Mouse (Mus musculus): ENCODE measurements around the gene Ankrd6.

Gene Ankrd6

DNA sequence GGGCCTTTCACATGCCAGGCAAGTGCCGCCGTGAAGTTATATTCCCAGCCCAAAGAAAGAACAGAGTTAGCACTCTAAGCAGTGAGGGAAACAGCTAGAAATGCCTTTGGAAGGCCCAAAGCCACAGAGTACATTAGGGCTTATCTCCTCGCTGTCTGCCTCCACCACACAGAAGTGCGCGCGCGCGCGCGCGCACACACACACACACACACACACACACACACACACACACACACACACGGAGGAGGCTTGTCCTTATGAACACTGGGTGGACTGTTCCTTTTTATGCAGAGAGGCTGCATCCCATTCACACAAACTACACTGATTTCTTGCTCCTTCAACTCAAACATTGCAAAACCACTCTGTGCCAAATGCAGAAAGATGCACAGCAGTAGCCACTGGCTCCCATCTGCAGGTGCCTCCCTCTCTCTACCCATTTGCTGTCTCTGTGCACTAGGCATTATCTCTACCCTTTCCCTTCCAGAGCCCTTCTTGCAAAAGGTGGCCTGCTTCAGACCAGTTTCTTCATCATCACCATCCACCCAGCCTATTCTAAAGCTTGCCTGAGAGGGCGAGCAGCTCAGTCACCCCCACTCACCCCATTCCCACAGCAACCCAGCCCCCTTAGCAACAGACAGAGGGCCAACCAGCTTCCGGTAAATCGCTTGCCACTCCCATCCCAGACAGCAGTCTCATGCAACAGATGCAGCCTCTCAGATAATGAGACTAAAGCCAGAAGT is 88.5 kb downstream of the Ankrd6 start:
- peak; percentile 47 to 49 for DNase-seq (ENCODE audit: low spot score in 2 of 2)

- DNase-seq (ENCODE audit: low spot score in 2 of 2) = peak in 1 of 2 experiments; percentile 31
Observed at GRCm38 (mm10) chr4:32860184-32860965, 90.3 kb downstream of the Ankrd6 start.

GRCm38 (mm10) chr4:32855580-32855979 is 95.1 kb downstream of the Ankrd6 start:
- no peak for DNase-seq (ENCODE audit: low spot score in 2 of 2)

DNA sequence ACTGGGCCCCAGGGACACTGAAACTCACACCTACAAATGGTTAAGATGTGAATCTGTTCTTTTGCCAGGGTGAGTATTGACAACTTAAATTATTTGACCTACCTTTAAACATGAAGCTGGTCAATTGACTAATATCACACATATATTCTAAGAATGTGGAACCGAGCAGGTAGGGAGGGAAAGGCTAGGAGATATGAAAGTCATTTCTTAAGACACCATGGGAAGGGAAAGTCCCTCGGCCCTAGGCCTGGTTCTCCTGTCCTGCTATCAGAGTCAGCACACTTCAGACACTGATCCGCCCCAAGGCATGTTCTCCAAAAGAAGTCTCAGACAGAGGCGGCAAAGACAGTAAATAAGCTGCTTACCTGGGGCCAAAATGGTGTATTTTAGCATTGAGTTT is 95.7 kb downstream of the Ankrd6 start:
- DNase-seq (ENCODE audit: low spot score in 2 of 2) = no peak

- no peak for DNase-seq (ENCODE audit: low spot score in 2 of 2)
Observed at GRCm38 (mm10) chr4:32853609-32854188, 96.9 kb downstream of the Ankrd6 start.

GRCm38 (mm10) chr4:32852819-32853218 is 97.8 kb downstream of the Ankrd6 start:
- no peak for DNase-seq (ENCODE audit: low spot score in 2 of 2)

DNA sequence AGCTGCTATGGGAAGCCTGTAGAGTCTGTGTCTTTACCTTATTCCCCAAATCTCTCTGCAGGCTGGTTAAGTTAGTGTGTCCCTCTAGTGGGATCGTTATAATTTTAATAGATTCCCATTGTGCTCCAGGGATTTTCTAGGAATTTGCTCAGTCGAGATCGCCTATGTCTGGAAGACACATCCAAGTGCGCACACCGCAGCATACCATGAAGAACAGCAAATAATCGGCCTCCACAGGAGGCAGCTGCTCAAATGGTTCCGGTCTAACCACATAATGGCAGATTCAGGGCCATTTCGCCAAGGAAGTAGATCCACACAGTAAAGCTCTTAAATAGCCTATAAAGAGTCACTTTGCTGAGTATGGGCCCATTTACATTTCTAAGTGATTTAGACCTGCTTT is 98.3 kb downstream of the Ankrd6 start:
- no peak for DNase-seq (ENCODE audit: low spot score in 2 of 2)

- DNase-seq (ENCODE audit: low spot score in 2 of 2) = no peak
Observed at GRCm38 (mm10) chr4:32838401-32838800, 112.2 kb downstream of the Ankrd6 start.

- no peak for DNase-seq (ENCODE audit: low spot score in 2 of 2)
Observed at GRCm38 (mm10) chr4:32836071-32836470, 114.6 kb downstream of the Ankrd6 start.

GRCm38 (mm10) chr4:32834541-32834940 is 116.1 kb downstream of the Ankrd6 start:
- DNase-seq (ENCODE audit: low spot score in 2 of 2) = no peak

GRCm38 (mm10) chr4:32833494-32834282 is 117.0 kb downstream of the Ankrd6 start:
- DNase-seq (ENCODE audit: low spot score in 2 of 2) = no peak

GRCm38 (mm10) chr4:32829316-32829715 is 121.3 kb downstream of the Ankrd6 start:
- no peak for DNase-seq (ENCODE audit: low spot score in 2 of 2)

DNA sequence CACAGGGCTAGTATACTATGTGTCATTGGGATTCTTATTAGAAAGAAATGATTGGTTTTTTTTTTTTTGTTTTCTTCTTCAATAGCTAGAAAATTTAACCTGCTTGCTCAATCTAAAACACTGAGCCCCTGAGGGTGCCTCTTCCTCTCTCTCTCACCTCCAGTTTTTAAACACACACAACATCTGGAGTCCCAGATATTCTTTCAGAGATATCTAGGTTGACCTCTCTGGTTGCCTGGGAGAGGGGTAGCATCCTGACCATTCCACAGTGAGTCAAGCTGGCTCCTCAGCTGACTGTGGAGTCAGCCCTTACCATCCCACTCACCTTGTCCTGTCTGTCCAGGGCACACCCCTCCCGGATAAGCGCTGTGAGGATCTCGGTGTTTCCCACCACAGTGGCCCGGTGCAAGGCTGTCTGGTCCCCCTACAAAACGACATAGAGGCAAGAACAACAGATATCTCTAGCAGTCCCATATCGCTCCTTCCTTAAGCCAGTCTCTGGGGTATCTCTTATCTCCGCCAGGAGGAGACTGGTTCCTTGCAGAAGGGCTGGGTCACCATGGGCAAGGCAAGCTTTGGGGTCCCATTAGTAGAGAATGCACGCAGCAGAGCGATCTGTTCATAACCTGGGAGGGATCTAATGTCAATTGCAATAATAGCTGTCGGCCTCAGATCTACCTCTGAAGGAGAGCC is 122.1 kb downstream of the Ankrd6 start:
- no peak for DNase-seq (ENCODE audit: low spot score in 2 of 2)

- DNase-seq (ENCODE audit: low spot score in 2 of 2) = peak in 1 of 2 experiments; percentile 17
Observed at GRCm38 (mm10) chr4:32826925-32827324, 123.7 kb downstream of the Ankrd6 start.

- no peak for DNase-seq (ENCODE audit: low spot score in 2 of 2)
Observed at GRCm38 (mm10) chr4:32824254-32824653, 126.4 kb downstream of the Ankrd6 start.

DNA sequence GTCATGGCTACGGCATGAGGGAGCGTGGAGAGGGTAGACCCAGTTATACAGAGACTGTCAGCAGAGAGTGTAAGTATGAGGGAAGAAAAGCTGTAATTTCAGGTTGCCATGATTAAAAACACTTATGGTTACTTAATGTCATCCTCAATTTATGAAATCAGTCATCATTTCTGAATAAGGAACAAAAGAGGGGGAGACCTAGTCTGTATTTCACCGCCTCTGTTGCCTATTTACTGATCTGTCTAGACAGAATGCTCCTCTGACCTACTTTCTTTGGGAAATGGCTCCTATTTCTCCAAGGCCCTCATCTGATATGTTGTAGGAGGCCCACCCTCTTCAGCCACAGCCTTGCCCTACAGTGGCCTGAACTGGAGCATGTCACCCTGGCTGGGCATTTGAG is 130.0 kb downstream of the Ankrd6 start:
- DNase-seq (ENCODE audit: low spot score in 2 of 2) = no peak

DNA sequence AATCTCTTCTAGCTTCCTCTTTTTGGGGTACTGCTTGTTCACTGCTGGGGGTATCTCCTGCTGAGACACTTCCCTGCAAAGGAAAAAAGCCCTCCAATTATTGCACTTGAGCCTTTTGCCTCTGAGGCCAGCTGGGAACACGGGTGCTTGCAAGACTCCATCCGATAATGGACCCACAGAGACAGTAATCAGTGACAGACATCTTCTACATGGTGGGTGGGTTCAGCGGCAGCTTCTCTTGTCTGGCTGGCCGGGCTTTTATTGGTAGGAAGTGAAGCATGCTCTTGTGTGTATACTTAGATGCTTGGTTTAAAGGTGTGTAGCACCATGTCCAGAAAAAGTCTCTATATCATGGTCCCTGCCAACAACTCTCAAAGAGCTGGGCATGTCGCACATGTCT is 133.2 kb downstream of the Ankrd6 start:
- no peak for DNase-seq (ENCODE audit: low spot score in 2 of 2)

DNA sequence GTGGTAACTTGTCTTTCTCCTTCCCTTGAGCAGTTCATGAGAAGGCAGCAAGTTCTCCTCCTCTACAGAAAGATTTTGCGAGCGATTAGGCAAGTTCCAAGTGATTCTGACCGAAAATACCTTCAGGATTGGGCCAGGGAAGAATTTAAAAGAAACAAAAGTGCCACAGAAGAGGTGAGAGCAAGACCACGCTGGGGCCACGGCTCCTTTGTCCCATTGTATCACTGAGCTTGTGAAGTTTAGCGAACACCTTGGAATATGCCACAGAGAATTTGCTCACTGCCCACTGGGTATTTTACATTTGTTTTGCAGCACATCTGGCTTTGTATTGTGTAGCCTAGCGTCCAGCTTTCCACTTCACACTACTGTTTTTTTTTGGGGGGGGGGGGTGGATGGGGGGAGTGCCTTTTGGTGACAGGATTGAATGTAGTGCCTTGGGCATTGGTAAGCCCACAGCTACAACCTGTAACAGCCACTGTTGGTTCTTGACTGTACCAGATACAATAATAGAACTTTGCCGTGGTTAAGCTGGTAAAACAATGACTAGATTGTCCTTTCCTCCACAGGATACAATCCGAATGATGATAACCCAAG is 150.0 kb downstream of the Ankrd6 start:
- DNase-seq (ENCODE audit: low spot score in 2 of 2) = no peak

- DNase-seq (ENCODE audit: low spot score in 2 of 2) = peak; percentile 54 to 76
Observed at GRCm38 (mm10) chr4:32799966-32800576, 150.6 kb downstream of the Ankrd6 start, which contains the start of gene Lyrm2. Lyrm2 (plus strand) TSS chr4:32800253.

DNA sequence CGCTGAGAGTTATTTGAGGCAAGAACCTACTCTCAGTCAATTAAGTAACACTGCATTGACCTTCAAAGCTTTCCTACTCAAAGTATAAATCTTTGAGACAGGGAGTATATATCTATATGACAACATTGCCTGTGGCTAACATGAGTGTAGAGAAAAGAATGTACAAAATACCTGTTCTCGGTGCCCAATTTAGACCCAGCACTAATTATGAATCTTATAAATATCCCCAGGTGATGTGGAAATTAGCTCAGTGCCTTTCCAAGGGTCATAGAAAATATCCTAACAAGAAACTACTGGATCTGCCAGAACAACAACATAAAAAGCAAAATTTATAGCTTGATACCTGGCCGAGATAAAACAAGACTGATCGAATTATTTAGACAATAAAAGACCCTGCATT is 151.7 kb downstream of the Ankrd6 start:
- DNase-seq (ENCODE audit: low spot score in 2 of 2) = no peak

Measured in frontal cortex, postnatal 10 days (tissue).